Mouse (Mus musculus) CH12F3 (cell line): ENCODE measurements around the gene Focad.

Experiments used
- in situ Hi-C: fragments of 300-500 bp; cut with MboI; formaldehyde crosslinking; loops from 2 replicates; pipeline ENCODE4 v1.14.3; 2020; ENCODE audit warnings: low sequenced_read_pairs

Focad gene

DNA sequence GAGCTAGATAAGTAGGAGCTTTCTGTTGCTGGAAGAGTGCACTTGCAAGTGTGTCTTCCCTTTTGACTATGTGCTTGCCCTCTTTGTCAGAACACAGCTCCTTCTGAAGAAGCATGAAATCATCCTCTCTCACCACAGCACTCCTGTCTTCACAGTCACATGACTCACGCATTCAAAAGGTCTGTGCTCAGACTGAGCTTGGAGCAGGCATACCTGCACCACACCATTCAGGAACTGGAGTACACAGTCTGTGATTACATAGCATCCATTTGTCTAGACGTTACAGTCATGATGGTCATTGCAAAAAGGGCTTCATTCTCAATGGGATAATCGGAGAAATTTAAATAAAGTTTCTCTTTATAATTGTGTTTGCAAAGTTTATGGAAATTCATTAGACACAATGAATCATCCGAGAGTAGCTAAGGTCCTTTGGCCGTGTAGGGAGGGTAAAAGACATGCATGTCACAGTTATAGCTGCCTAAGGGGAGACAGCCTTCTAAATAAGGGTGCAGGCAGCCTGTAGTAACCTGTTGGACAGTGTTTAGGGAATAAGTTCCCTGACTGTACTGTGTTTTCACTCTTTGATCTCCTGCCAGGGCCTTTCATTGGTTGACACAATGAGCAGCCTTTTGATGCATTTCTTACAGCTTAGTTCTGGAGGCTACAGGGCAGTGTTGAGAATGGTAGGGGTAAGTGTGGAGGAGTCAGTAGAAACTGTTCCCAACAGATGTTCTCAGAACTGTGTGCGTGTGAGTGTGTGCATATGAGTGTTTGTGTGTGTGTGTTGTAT lies 206.6 kb downstream of the Focad start:
- in situ Hi-C loops: no loop called here

DNA sequence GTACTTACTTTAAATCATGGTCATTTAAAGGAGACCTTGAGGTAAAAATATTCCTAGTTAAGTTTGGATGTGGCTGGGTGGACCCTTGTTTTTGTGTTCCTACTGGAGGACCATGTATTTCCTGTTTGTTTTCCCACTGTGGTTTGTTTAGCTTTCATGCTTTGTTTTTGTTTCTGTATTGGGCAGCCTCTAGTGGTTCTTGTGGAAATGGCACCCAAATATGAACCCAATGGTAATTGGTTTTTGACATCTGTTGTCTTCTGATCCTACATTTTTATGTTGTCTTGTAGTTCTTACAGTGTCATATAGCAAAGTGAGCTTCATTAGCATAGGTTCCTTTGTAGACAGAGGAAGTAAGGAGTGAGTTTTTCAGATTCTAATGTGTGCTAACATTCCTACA lies 207.9 kb downstream of the Focad start:
- in situ Hi-C loops: no loop called here

DNA sequence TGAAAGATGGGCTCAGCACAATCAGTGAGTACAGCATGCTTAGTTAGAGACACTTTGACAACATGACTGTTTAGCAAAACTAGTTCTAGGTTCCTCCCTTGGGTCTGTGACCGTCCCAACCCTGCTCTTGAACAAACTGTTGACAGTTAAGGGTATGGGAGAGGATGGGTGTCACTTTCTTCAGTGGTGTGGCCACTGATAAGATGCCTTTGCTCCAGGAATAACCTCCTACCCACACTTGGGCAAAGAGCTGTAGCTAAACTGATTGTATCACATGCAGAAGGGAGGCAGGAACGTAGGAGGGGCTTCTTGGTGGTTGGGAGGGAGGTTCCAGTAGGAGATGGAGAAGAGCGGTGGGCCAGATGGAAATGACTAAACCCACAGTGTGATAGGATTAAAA lies 213.3 kb downstream of the Focad start:
- in situ Hi-C loops: no loop called here

DNA sequence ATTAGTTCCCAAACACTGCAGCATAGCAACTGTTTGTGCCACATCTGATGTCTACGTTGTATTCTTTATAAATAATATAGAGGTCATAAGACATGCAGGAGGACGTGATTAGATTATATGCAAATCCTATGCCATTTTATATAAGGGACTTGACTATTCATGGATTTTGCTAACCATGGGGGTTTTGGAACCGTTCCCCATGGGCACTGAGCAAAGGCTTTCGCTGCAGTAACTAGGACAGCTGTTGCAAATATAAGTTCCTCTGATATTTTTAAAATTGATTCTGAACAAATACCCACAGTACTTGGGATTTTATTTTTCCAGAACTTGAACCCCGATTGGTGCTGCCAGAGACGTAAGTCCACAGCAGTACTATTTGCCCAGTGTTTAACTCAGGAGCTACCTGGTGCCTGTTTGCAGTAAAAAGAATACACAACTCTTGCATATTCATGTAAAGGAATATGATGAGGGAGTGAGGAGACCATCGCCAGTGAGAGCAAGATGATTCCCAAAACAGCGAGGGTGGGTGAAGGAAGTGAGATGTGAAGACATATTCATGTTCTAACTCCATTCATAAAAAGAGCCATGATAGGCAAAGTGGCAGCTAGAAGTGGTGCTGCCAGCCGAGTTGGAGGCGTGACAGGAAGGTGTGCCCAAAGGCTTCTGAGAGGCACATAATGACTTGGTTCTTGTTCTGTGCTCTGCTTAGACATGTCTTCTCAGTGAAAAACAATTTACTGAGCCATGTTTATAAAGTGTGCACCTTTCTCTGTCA lies 214.1 kb downstream of the Focad start:
- in situ Hi-C loops: no loop called here

DNA sequence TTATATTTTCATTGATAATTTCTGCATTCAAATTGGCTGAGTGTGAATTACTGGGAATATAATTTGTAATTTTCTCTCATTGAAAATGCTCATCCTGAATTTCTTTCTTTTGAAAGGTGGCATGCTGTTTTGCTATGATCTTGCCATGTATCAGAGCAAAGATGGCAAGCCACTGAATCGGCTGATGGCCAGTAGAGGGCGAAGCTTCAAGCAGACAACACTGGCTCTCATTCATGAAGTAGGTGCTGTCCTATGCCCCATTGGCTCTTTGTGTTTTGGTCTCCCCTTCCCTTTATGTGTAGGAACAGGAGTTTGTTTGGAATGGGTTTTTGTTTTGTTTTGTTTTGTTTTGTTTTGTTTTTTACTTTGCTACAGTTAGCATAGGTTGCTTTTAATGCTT lies 215.2 kb downstream of the Focad start:
- in situ Hi-C loops: no loop called here

DNA sequence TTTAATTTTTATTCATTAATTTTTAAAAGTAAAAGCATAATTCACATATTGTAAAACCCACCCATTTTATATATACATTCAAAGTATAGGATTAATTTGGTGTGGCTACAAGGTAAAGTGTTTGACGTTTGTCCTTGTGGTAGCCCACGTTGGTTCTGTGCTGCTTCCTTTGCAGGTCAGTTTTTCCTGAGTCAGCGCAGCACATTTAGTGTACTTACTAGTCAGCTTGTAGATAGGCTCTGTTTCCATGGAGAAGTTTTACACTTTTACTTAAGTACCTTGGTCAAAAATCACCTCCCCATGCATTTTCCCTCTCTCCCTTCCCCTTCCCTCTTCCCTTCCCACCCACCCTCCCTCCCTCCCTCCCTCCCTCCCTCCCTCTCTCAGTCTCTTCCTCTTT lies 220.5 kb downstream of the Focad start:
- in situ Hi-C loops: no loop called here

DNA sequence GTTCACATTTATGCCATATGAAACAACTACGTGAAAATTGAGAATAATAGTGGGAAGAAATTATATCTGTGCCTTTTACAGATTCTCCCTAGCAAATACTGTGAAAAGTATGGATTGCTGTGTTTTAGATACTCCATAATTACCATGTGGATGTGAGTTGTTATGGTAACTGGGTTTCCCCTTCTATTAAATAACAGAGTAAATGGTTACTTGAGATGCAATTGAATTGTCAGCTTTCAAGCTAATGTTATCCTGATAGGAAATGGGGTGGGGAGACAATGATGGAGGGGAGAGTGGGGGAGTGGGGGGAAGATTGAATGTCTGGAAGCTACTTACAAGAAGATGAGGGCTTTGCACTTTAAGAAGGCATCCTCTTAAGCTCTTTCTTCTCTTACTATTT lies 225.6 kb downstream of the Focad start:
- in situ Hi-C loops: no loop called here

DNA sequence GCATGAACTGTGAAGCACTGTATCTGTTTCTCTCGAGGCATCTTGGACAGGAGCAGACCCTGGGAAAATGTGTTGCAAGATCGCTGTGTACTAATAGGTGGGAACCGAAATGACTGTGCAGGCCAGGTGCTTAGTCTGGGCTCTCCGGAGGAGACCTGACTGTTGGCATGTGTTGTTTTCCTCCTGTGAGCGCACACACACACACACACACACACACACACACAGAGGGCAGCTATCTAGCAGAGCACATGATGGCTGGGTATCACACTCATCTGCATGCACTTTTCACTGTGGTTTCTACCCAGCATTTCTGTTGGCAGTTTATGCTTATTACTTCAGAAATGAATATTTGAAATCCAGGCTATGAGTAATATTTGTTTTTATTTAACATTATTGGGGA lies 231.0 kb downstream of the Focad start:
- in situ Hi-C loops: loop anchor here (25.0 kb wide), 2 partner anchors 288 to 963 kb away; partner anchors contain the start of gene Mllt3

DNA sequence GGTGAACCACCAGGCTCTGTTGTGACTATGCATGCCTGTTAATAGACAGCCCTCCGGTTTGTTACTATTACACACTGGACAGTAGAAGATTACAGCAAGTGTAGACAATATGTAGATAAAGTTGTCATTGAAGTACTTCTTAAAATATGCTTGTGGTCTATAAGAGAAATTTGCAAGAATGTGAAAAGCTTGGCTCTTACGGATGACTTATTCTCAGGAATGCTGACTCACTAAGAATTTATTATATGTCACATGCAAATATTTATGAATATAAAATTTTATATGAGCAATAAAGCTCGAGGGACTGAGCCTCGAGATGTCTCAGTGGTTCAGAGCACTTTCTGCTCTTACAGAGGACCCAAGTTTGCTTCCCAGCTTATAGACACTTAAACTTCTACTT lies 240.1 kb downstream of the Focad start:
- in situ Hi-C loops: loop anchor here (25.0 kb wide), 2 partner anchors 297 to 972 kb away; partner anchors contain the start of gene Mllt3

DNA sequence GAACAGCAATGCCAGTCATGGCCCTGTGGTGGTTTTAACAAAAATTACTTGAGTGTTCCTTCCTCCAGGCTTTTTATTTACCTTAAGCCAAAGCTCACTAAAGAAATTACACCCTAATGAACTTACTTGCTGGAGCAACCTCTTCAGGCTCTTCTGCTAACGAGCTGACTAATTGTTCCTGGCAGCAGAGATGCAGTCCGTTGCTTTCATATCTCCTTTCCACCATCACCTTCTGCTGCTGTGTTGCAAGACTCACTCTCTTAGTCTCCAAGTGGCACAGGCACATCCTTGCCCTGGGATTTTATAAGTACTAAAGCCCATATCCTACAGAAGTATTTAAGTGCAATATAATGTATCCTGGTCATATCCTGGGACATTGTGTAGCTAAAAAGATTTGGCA lies 242.3 kb downstream of the Focad start:
- in situ Hi-C loops: loop anchor here (25.0 kb wide), 2 partner anchors 299 to 974 kb away; partner anchors contain the start of gene Mllt3

DNA sequence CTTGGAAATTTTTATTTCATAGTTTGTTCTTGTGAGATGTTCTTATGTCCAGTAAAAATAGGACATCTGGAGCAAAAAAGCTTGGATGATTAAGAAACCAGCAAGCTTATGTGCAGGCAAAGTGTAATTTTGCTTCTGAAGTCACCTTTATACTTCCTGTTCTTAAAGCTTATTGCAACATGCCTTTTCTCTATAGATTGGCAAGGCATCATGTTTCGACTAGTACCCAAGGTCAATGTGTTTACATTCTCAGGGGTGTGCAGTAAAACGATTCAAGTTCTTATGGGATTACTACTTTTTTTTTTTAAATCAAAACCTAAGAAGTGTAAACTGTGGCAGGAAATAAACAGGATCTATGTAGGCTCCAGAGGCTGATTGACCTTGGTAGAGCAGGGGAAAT lies 242.9 kb downstream of the Focad start:
- in situ Hi-C loops: loop anchor here (25.0 kb wide), 2 partner anchors 300 to 975 kb away; partner anchors contain the start of gene Mllt3

DNA sequence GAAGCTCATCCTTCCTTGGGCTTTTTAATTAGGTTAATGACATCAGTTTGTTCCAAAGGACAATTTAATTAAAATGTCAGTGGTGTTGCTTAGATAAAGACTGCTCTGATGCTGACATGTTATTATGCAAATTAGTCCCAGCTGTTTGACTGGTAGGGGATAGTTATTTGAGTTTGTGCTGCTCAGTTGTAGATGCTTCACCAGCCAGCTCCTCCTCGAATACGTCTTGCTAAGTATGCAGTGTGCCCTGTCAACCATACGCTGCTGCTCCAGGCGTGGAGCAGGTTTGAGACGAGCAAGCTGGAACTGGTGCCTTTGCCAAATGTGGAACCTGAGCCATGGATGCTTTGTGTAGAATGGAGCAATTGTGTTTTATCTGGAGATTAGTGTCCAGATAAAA lies 243.7 kb downstream of the Focad start:
- in situ Hi-C loops: loop anchor here (25.0 kb wide), 2 partner anchors 301 to 976 kb away; partner anchors contain the start of gene Mllt3

DNA sequence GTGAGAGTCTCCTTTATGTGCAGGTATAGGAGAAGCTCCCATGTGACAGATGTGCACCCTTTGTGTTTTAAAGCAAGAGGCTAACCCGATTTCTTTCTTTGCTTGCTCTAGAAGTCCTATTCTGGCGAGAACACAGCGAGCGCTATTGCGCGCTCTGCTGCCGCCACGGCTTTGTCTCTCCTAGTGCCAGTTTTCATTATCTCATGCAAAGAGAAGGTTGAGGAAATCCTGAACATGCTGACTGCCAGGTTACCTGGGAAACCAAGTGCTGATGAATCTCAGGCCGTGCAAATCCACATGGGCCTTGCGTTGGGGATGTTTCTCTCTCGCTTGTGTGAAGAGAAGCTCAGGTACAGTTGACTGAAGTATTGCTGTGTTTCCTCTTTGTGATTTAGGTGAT lies 250.0 kb downstream of the Focad start:
- in situ Hi-C loops: loop anchor here (10.0 to 25.0 kb wide), 3 partner anchors 307 to 982 kb away; partner anchors contain the start of gene Mllt3

DNA sequence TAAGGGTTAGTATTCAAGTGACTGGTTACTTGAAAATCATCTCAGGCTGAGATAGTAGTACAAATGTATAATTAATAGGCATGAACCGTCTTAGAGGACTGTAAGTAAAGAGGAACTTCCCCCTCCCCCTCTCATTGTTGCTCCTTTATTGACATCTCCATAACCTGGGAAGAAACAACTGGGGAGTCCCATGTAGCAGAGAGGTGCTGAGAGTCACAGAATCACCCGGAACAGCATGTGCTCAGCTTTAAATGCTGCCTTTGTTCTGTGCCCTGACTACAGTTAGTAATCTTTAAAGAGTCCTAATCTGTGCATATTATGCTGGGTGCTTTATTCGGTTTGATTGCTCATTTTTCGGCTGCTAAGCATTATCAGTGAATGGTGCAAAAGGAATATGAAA lies 250.6 kb downstream of the Focad start:
- in situ Hi-C loops: loop anchor here (10.0 to 25.0 kb wide), 3 partner anchors 308 to 983 kb away; partner anchors contain the start of gene Mllt3

DNA sequence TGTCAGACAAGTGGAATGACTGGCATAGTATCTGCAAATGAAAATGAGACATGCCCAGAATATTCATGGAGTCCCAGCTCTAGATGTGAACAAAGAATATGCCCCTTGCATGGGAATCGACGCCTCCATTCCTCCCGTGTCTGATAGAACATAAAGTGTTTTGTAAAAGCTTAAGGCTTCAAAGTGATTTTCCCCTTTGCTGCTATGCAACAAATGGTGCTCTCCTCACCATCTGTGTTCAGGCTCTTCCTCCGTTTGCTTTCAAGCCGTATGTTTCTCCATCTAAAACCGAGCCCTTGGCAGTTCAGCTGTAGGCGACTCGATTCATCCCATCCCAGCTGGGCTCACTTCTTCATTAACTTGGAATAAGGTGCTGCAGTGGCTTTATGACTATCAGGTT lies 251.5 kb downstream of the Focad start:
- in situ Hi-C loops: loop anchor here (10.0 to 25.0 kb wide), 3 partner anchors 309 to 984 kb away; partner anchors contain the start of gene Mllt3

DNA sequence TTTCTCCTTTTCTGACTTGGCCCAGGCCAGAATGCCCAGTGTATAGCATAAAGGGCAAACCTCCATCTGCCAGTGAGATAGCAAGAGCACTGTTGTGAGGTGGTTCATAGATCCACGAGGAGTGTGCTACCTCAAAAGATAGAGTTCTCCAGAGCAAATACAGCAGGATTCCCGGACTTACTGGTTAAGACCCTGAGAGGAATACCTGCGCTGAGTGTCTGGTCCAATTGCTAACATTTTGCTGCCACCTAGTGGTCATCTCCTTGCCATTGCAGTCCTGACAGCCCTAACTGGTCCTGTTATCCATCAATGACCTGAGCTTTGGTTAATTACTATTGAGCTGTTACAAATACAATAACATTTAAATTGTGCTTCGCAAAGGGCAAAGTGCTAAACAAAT lies 256.5 kb downstream of the Focad start:
- in situ Hi-C loops: no loop called here

DNA sequence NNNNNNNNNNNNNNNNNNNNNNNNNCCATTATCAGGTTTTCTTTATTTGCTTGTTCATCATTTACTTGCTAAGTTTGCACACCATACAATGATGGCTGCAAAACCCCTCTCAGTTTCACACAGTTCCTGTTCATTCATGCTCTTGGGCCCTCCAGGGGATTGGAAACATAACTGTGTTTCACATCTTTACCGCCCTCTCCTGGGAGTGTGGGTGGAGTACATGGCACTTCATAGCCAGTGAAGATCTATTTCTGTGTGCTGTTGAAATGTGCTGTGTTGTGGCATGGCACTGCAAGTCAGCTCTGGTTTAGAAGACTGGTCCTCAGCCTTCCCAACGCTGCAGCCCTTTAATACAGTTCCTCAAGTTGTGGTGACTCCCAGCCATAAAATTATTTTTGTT lies 262.2 kb downstream of the Focad start:
- in situ Hi-C loops: no loop called here

DNA sequence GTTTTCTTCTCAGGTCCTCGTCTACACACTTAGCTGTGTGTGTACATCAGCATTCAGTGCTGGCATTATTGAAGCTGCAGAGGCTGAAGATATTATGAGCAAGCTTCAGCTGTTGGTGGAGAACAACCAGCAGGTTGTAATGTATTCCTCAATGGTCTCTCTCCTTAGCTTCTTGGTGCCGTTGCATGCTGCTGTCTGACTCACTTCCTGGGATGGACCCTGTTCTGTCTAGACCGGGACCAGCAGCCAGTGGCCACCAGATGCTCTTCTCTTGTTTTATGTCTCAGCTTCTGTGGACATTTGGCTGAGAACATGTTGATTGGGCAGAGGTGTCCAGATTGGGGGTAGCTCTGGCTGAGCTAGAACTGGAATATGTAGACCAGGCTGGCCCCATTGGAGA lies 263.0 kb downstream of the Focad start:
- in situ Hi-C loops: no loop called here

DNA sequence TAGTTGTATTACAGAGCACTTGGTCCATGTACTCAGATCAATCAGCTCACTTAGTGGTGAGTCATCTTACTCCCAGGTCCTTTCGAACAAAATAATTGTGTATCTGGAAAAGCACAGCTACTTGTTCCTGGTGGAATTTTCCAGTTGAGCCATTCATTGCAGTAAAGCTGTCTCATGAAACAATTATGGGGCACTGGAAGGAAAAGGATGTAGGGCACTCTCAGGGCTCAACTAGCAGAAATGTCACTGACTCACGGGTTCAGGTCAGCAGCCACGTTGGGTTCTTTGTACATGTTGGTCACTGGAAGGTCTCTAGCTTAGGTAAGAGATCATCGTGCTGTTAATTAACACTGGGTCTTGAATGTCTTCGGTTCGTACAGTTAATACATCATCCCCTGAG lies 275.5 kb downstream of the Focad start:
- in situ Hi-C loops: no loop called here

DNA sequence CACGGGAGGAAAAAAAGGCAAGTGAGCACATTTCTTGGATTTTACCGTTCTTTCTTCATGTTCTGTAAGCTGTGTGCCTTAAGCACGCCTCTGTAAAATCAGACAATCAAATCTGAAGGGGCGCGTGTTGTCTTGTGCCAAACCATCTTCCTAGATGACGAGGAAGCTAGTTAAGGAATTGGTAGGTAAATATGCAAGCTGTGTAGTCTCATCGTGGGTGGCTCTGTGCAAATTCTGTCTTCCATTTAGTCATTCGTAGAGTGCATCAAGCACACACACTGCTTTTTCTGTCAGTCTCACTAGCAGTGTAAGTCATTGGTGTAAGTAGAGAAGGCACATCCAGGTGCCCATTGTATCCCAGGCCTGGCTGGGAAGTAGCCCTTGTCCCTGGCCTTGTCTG lies 276.4 kb downstream of the Focad start:
- in situ Hi-C loops: no loop called here

DNA sequence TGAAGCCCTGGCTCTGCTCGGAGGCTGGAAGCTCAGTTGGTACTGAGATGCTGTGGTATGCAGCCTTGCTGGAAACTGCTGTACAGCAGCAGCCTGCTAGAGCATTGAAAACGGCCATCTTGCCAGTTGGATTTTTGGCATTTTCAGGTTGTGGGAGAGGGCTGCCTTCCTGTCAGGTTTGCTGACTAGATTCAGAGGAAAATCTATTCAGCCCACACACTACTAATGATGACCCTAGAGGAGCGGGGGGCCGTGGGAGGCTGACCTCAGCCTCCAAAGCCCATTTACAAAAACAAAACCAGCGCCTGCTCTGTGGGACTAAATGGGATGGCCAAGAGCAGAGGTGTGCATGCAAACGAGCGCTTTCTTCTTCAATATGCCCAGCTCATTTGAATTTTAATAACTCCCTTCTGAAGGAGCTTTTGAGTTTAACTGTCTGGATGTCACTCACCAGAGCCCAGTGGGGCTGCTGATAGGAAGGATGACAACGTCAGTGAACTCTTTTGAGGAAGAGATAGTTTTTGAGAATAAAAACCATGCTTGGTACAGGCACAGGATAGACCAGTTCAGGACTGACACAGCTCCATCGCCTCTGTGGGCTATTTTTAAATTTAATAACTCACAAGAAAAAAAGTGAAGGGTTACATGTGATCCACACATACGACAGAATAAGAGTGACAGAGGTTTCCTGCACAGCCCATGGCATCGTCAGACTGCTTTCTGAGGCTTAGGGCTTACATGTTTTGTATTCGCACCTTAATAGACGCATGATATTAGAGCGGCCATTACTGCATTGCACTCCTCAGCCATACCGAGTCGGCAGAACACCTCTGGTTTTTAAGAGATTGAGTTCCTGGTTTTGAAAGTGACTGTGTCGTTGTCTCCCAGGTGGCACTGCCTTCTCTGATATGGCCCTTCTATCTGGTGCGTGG lies 278.1 kb downstream of the Focad start:
- in situ Hi-C loops: no loop called here
